Mouse (Mus musculus) liver, postnatal 0 days (tissue): Measurements from ENCODE around the gene Scg5. TPM values are rescaled to one million over a fixed set of nuclear protein-coding genes. Genes with fewer than 3 reads are reported as not detected.

Experiments
- ATAC-seq: fragments of 200-750 bp; cut with Nextera tagmentation; 2 replicates; pipeline ENCODE4 v1.8.0; 2017; ENCODE audit warnings: mild to moderate bottlenecking, moderate library complexity
- DNase-seq: peaks from one replicate; pipeline ENCODE4 v3.0.0-alpha.2; 2016
- H3K27ac ChIP-seq: fragments of 300-500 bp; sonication (generic); 2 replicates; pipeline ENCODE4 v1.5.1; 2014; ENCODE audit warnings: antibody characterized with exemption, moderate library complexity, mild to moderate bottlenecking, low read depth
- H3K27me3 ChIP-seq: fragments of 300-500 bp; sonication (generic); 2 replicates; pipeline ENCODE4 v1.6.1; 2014; ENCODE audit warnings: low read length, control low read depth, mixed read lengths; ENCODE audit not compliant: insufficient read depth
- H3K36me3 ChIP-seq: fragments of 300-500 bp; sonication (generic); replicated peaks from 2 replicates; pipeline ENCODE4 v1.6.1; 2014; ENCODE audit warnings: mild to moderate bottlenecking, control low read depth, low read length, moderate library complexity, mixed read lengths; ENCODE audit not compliant: insufficient read depth
- H3K4me1 ChIP-seq: fragments of 300-500 bp; sonication (generic); 2 replicates; pipeline ENCODE4 v1.6.1; 2014; ENCODE audit warnings: antibody characterized with exemption, mild to moderate bottlenecking, control low read depth; ENCODE audit not compliant: insufficient read depth
- H3K4me2 ChIP-seq: fragments of 300-500 bp; sonication (generic); 2 replicates; pipeline ENCODE4 v1.6.1; 2014; ENCODE audit warnings: low read depth, mild to moderate bottlenecking, low read length, moderate library complexity, mixed read lengths
- H3K4me3 ChIP-seq: fragments of 300-500 bp; sonication (generic); 2 replicates; pipeline ENCODE4 v1.5.1; 2014; ENCODE audit warnings: low read depth, low read length
- H3K9ac ChIP-seq: fragments of 300-500 bp; sonication (generic); replicated peaks from 2 replicates; pipeline ENCODE4 v1.6.1; 2014; ENCODE audit warnings: mild to moderate bottlenecking, moderate library complexity
- H3K9me3 ChIP-seq: fragments of 300-500 bp; sonication (generic); 2 replicates; pipeline ENCODE4 v1.6.1; 2016; ENCODE audit warnings: mild to moderate bottlenecking, control low read depth, low read length, mixed read lengths
- CTCF ChIP-seq: sonication (generic); IDR thresholded peaks from 2 replicates; pipeline ENCODE4 v1.5.1; 2016; ENCODE audit warnings: antibody characterized with exemption, low read depth
- EP300 ChIP-seq: IDR thresholded peaks from 2 replicates; pipeline ENCODE4 v1.6.1; 2016; ENCODE audit warnings: antibody characterized with exemption, low read depth, mild to moderate bottlenecking
- WGBS: fragments of 180-500 bp; shearing (Covaris S2); extraction: QIAGEN DNeasy Blood & Tissue Kit; methylation state at CpG from one replicate; pipeline ENCODE4 v1.1.7; 2014; ENCODE audit not compliant: insufficient replicate concordance; 5-methylcytosine and 5-hydroxymethylcytosine counted together
- polyA plus RNA-seq: library from polyadenylated mRNA; unstranded; fragments of >200 nt; fragmentation: Nextera tagmentation; extraction: Ambion mirVana; gene quantifications from 2 replicates; pipeline ENCODE4 v1.2.1, GENCODE M21; 2015

The Scg5 gene
- polyA plus RNA-seq, 1 experiment from 2014 or later = 0.14 TPM

DNA sequence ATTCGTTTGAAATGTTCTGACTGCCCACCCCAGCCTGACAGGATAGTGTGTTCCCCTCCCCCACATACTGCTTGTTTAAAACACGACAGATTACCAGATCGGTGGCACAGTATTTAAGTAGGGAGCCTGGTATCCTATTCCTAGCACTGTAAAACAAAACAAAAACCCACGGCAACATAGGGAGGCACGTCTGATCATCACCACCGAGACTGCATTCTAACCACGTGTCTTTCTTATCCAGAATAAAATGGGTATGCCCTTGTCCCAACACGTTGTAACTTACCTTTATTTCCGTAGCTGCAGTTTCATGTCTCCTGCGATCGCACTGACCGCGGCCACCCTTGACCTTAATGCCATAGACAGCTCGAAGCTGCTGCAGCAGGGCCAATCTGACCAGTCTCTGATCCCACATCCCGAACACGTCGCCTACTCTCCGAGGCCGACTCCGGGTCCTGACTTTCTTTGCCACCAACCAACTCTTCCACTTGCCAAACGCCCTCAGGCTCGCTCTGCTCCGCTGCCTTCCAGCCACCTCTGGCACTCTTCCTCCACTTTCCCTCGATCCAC lies 18.8 kb upstream of the Scg5 start:
- under 1% methylated on average over 24 of the region's 24 CpGs for WGBS
- Histone ChIP-seq H3K27ac (peak overlapping the region; percentile 93), H3K27me3 (no peaks in the 10 kb centered on the region), H3K36me3 (peaks cover 13% of the 10 kb centered on the region), H3K9ac (peak overlapping the region; percentile 78), H3K4me3 (peak overlapping the region; percentile 84), H3K9me3 (no peaks in the 10 kb centered on the region), H3K4me2 (peak overlapping the region; percentile 75), H3K4me1 (peaks cover 24% of the 10 kb centered on the region)
- TF ChIP-seq CTCF (no peak), EP300 (no peak)
- ATAC-seq (no peak; the same call in 1 of the 2 replicates), DNase-seq (no peak)

GRCm38 (mm10) chr2:113845081-113845480 lies 16.2 kb upstream of the Scg5 start:
- peak overlapping the region; percentile 75 for H3K4me2 ChIP-seq
- no peaks in the 10 kb centered on the region for H3K27me3 ChIP-seq
- peaks cover 25% of the 10 kb centered on the region for H3K36me3 ChIP-seq
- no peak for TF ChIP-seq EP300
- no peak for TF ChIP-seq CTCF
- ATAC-seq (no peak), DNase-seq (no peak)
- no peaks in the 10 kb centered on the region for H3K9me3 ChIP-seq
- no peak overlapping the region for H3K9ac ChIP-seq
- peaks cover 24% of the 10 kb centered on the region for H3K4me1 ChIP-seq
- H3K27ac ChIP-seq = no peak overlapping the region
- 66% methylated on average over 4 of the region's 4 CpGs for WGBS
- H3K4me3 ChIP-seq = no peak overlapping the region

- WGBS = 84% methylated on average over 4 of the region's 4 CpGs
- ATAC-seq (no peak), DNase-seq (no peak)
- H3K9me3 ChIP-seq = no peaks in the 10 kb centered on the region
- H3K27ac ChIP-seq = no peak overlapping the region
- TF ChIP-seq CTCF (no peak), EP300 (no peak)
- H3K4me1 ChIP-seq = peaks cover 14% of the 10 kb centered on the region
- H3K9ac ChIP-seq = no peak overlapping the region
- no peak overlapping the region for H3K4me2 ChIP-seq
- no peaks in the 10 kb centered on the region for H3K27me3 ChIP-seq
- H3K4me3 ChIP-seq = no peak overlapping the region
- H3K36me3 ChIP-seq = peaks cover 45% of the 10 kb centered on the region
Observed at GRCm38 (mm10) chr2:113841656-113842437, 12.9 kb upstream of the Scg5 start.

GRCm38 (mm10) chr2:113839488-113839887 lies 10.6 kb upstream of the Scg5 start:
- Histone ChIP-seq H3K27me3 (no peaks in the 10 kb centered on the region), H3K4me3 (no peak overlapping the region), H3K27ac (no peak overlapping the region), H3K4me2 (no peak overlapping the region), H3K36me3 (peaks cover 69% of the 10 kb centered on the region), H3K9ac (no peak overlapping the region), H3K9me3 (no peaks in the 10 kb centered on the region), H3K4me1 (no peaks in the 10 kb centered on the region)
- ATAC-seq (peak; percentile 38; the same call in 1 of the 2 replicates), DNase-seq (no peak)
- TF ChIP-seq EP300 = no peak
- peak; percentile 43 for TF ChIP-seq CTCF
- WGBS = 61% methylated on average over 4 of the region's 4 CpGs

GRCm38 (mm10) chr2:113835219-113835618 lies 6.3 kb upstream of the Scg5 start:
- DNase-seq = no peak
- 90% methylated on average over 3 of the region's 3 CpGs for WGBS
- no peaks in the 10 kb centered on the region for H3K27me3 ChIP-seq
- ATAC-seq = no peak
- peaks cover 69% of the 10 kb centered on the region for H3K36me3 ChIP-seq
- H3K27ac ChIP-seq = no peak overlapping the region
- no peaks in the 10 kb centered on the region for H3K9me3 ChIP-seq
- no peak overlapping the region for H3K4me2 ChIP-seq
- no peak overlapping the region for H3K4me3 ChIP-seq
- no peak for TF ChIP-seq CTCF
- no peak for TF ChIP-seq EP300
- H3K9ac ChIP-seq = no peak overlapping the region
- no peaks in the 10 kb centered on the region for H3K4me1 ChIP-seq

GRCm38 (mm10) chr2:113828086-113828942 lies 607 bp downstream of the Scg5 start:
- no peak; the same call in 1 of the 2 replicates for ATAC-seq
- no peak for DNase-seq
- no peak for TF ChIP-seq CTCF
- TF ChIP-seq EP300 = no peak
- Histone ChIP-seq H3K9ac (no peak overlapping the region), H3K27me3 (no peaks in the 10 kb centered on the region), H3K4me2 (peak overlapping the region; percentile 42), H3K36me3 (peaks cover 14% of the 10 kb centered on the region), H3K27ac (no peak overlapping the region), H3K9me3 (no peaks in the 10 kb centered on the region), H3K4me3 (no peak overlapping the region), H3K4me1 (no peaks in the 10 kb centered on the region)
- 44% methylated on average over 17 of the region's 17 CpGs for WGBS
